ENCODE assay signal across 8 mouse cellular contexts in genomic region chr14:73325456-73326381, GRCm38 (mm10). TPM values are rescaled to one million over a fixed set of nuclear protein-coding genes. Genes with fewer than 3 reads are reported as not detected.
A peak's percentile ranks its signal among the peaks of the same experiment; 100 is the strongest.
DNase-seq lines count a peak whose midpoint lies in the region; ATAC-seq and TF ChIP-seq lines count a peak whose summit lies in the region.

Gene Rb1, minus strand, starts transcription at chr14:73325822.

- no peaks in the 10 kb centered on the region for H3K9me3 ChIP-seq in ES-Bruce4 (replicated peaks; ENCODE audit: control insufficient read depth, insufficient read depth, low read length, poor library complexity, severe bottlenecking)
- no peaks in the 10 kb centered on the region for H3K9me3 ChIP-seq in forebrain, embryonic 15.5 days
- no peaks in the 10 kb centered on the region; the same call in 1 of the 2 replicates for H3K9me3 ChIP-seq in lung, embryonic 14.5 days (ENCODE audit: low read depth, low read length)

- under 1% methylated on average over 104 of the region's 135 CpGs for WGBS in forebrain, embryonic 15.5 days
- WGBS in lung, embryonic 14.5 days, result under 1% methylated on average over 107 of the region's 135 CpGs

- H3K4me1 ChIP-seq in ES-Bruce4 (ENCODE audit: control insufficient read depth, insufficient read depth, low read length), result no peaks in the 10 kb centered on the region
- H3K4me1 ChIP-seq in forebrain, embryonic 15.5 days, result peaks cover 26% of the 10 kb centered on the region
- H3K4me1 ChIP-seq in lung, embryonic 14.5 days (ENCODE audit: insufficient read depth), result 0 out of 2 replicates have a peak, but pooled peaks cover 11% of the 10 kb centered on the region

- no peak for TF ChIP-seq CTCF in ES-Bruce4 (IDR thresholded peaks at IDR 0.05; ENCODE audit: low read depth, low read length)
- TF ChIP-seq CTCF in layer of hippocampus, adult 2 months (conservative IDR thresholded peaks at IDR 0.05), result no peak
- TF ChIP-seq CTCF in lung, embryonic 14.5 days (IDR thresholded peaks at IDR 0.05; ENCODE audit: low read depth), result no peak

- H3K36me3 ChIP-seq in ES-Bruce4 (ENCODE audit: control insufficient read depth, insufficient read depth, low read length, poor library complexity, severe bottlenecking), result no peaks in the 10 kb centered on the region; the same call in 1 of the 2 replicates
- H3K36me3 ChIP-seq in forebrain, embryonic 15.5 days, result no peaks in the 10 kb centered on the region
- no peaks in the 10 kb centered on the region for H3K36me3 ChIP-seq in lung, embryonic 14.5 days (ENCODE audit: insufficient read depth)

- peak within 1 kb of the TSS; percentile 100 for H3K9ac ChIP-seq in ES-Bruce4 (ENCODE audit: low read depth, poor library complexity, severe bottlenecking)
- H3K9ac ChIP-seq in forebrain, embryonic 15.5 days (replicated peaks), result peak within 1 kb of the TSS; percentile 85
- H3K9ac ChIP-seq in lung, embryonic 14.5 days, result peak within 1 kb of the TSS; percentile 72

- H3K4me2 ChIP-seq in forebrain, embryonic 15.5 days (replicated peaks), result peak within 1 kb of the TSS; percentile 63
- H3K4me2 ChIP-seq in lung, embryonic 14.5 days, result peak within 1 kb of the TSS; percentile 89

- H3K27me3 ChIP-seq in ES-Bruce4 (ENCODE audit: control insufficient read depth, insufficient read depth, low read length, poor library complexity, severe bottlenecking), result no peaks in the 10 kb centered on the region; the same call in 1 of the 2 replicates
- H3K27me3 ChIP-seq in forebrain, embryonic 15.5 days, result no peaks in the 10 kb centered on the region
- H3K27me3 ChIP-seq in lung, embryonic 14.5 days (ENCODE audit: insufficient read depth, low read length), result no peaks in the 10 kb centered on the region

- peak; percentile 89 for ATAC-seq in forebrain, embryonic 15.5 days (replicated peaks)
- peak; percentile 95 for ATAC-seq in lung, embryonic 14.5 days (ENCODE audit: insufficient read depth)
- peak; percentile 42 for ATAC-seq in neutrophil, adult 5-6 weeks (ENCODE audit: extremely low read depth, insufficient number of reproducible peaks, low FRiP score, poor library complexity, severe bottlenecking)

- intact Hi-C loops in heart, postnatal 25 days (cut with DNase I), result loop anchor here (2.0 to 5.0 kb wide), 4 partner anchors 21 to 149 kb away; partner anchors contain the start of gene Itm2b

- H3K4me3 ChIP-seq in ES-Bruce4 (ENCODE audit: low read depth, low read length), result peak within 1 kb of the TSS; percentile 96
- H3K4me3 ChIP-seq in forebrain, embryonic 15.5 days, result peak within 1 kb of the TSS; percentile 89
- H3K4me3 ChIP-seq in layer of hippocampus, adult 2 months, result peak within 1 kb of the TSS; percentile 88
- peak within 1 kb of the TSS; percentile 88 for H3K4me3 ChIP-seq in lung, embryonic 14.5 days (ENCODE audit: low read depth, low read length)

- peak; percentile 82 for DNase-seq in cerebellum, adult 11 months
- DNase-seq in heart, postnatal 25 days (ENCODE audit: low spot score), result peak; percentile 78
- DNase-seq in layer of hippocampus, adult 2 months (ENCODE audit: low spot score in 2 of 2), result peak; percentile 74 to 84
- peak; percentile 90 for DNase-seq in lung, embryonic 14.5 days
- peak; percentile 65 to 68 for DNase-seq in thymus, adult 18-20 months

- H3K27ac ChIP-seq in ES-Bruce4 (ENCODE audit: insufficient read depth, low read length), result peak within 1 kb of the TSS; percentile 71
- peak within 1 kb of the TSS; percentile 94 for H3K27ac ChIP-seq in forebrain, embryonic 15.5 days (replicated peaks)
- peak within 1 kb of the TSS; percentile 95 for H3K27ac ChIP-seq in layer of hippocampus, adult 2 months
- H3K27ac ChIP-seq in lung, embryonic 14.5 days (ENCODE audit: low read depth), result peak within 1 kb of the TSS; percentile 86

- no peak for TF ChIP-seq EP300 in ES-Bruce4 (IDR thresholded peaks at IDR 0.05; ENCODE audit: insufficient read depth, low read depth, low read length)

- TF ChIP-seq POLR2A in ES-Bruce4 (IDR thresholded peaks at IDR 0.05; ENCODE audit: insufficient read depth, low read length), result peak; percentile 15

RNA-seq across cellular contexts. Expression of gene Rb1, which starts in this region (rescaled TPM):
- polyA plus RNA-seq in ES-Bruce4 (2011; ENCODE audit: insufficient read depth, insufficient read length, low read depth, missing spikeins), result 47.2 and 51.3 TPM in 2 replicates
- polyA plus RNA-seq in forebrain, embryonic 15.5 days (2015; fragmentation: Nextera tagmentation; extraction: Ambion mirVana), result 19.4 and 32.5 TPM in 2 replicates
- 10 to 100 TPM; 16.4 to 18.7 TPM for total RNA-seq in heart, postnatal 25 days (2021)
- 10 to 100 TPM; 32.0 to 40.5 TPM for total RNA-seq in layer of hippocampus, adult 2 months (2021)
- polyA plus RNA-seq in lung, embryonic 14.5 days (2014; fragmentation: Nextera tagmentation; extraction: Ambion mirVana), result 19.3 and 23.9 TPM in 2 replicates
- total RNA-seq in neutrophil, adult 5-6 weeks (2017), result 60.9 and 90.4 TPM in 2 replicates

Comparison
In these comparisons a context has a peak if more than half of its experiments do, and no peak if none do; other contexts are left out.
1. Peak in every context shown above with its lines: DNase-seq, ATAC-seq, H3K4me3 ChIP-seq and H3K27ac ChIP-seq.
2. ATAC-seq: peak in every context shown above with its lines; median percentile 95 in lung, embryonic 14.5 days; 89 in forebrain, embryonic 15.5 days; 42 in neutrophil, adult 5-6 weeks.